Mouse (Mus musculus) layer of hippocampus, adult 11-12 months (tissue): ENCODE data around the gene Mfsd7a.

Experiments used
- DNase-seq: peaks from one replicate; pipeline ENCODE4 v3.0.0; 2022; ENCODE audit warnings: low spot score

The Mfsd7a gene

GRCm38 (mm10) chr5:108433804-108434587 is 14.7 kb downstream of the Mfsd7a start, which contains the start of gene Atp5k:
Gene Atp5k, minus strand, starts transcription at chr5:108434448.
- DNase-seq: peak; percentile 93

- DNase-seq: no peak
Measured at GRCm38 (mm10) chr5:108431196-108431595, 17.5 kb downstream of the Mfsd7a start.

DNA sequence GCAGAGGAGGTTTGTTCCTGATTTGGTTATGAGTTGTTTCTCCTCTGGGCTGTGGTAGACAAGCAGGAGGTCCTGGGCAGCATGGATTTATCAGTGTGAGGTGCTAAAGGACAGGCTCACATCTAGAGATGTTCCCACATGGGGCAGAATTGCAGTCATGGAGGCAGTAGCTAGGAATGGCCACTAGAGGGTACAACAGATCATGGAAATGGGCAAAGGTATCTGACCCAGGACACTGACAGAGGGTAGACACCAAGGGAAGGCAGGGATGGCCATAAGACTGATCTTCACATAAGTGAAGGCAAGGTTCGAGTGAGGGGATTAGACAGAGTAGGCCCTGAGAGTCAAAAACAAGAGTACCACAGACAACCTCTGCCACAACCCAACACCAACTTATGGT is 21.5 kb downstream of the Mfsd7a start:
- DNase-seq: peak; percentile 68

DNA sequence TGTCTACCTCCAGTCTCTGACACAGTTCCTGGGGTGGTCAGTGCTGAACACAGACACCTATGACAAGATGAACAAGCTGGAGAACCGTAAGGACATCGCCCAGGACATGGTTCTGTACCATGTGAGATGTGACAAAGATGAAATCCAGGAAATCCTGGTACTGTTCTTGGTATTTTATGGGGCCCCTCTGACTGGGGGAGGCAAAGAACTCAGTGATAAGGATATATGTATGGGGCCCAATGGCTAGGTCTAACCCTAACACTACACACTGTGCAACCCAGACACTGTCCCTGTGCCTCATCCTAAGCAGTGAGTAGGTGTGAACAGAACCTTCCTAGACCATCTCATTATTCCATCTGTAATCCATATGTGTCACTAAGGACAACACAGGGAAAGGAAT is 25.3 kb downstream of the Mfsd7a start:
- DNase-seq: no peak

GRCm38 (mm10) chr5:108422741-108423140 is 25.9 kb downstream of the Mfsd7a start:
- DNase-seq: no peak

GRCm38 (mm10) chr5:108414711-108415110 is 34.0 kb downstream of the Mfsd7a start:
- DNase-seq: no peak

- DNase-seq: no peak
Measured at GRCm38 (mm10) chr5:108406977-108407376, 41.7 kb downstream of the Mfsd7a start.

DNA sequence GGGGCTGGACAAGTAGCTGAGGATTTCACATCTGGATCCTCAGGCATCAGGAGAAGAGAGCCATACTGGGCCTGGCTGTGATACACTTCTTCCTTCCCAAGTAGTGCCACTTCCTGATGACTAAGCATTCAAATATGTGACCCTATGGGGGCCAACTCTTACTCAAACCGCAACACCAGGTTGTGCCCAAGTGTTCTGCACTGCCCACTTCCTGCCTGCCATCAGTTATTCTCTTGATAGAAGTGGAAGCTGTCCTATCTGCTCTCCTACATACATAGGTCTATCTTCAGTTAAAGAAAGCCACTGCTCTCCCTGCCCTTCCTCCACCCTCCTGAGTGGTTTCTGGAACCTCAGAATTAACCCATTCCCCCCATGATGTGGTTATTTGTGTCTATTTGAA is 43.2 kb downstream of the Mfsd7a start:
- DNase-seq: no peak

GRCm38 (mm10) chr5:108403453-108403852 is 45.2 kb downstream of the Mfsd7a start:
- no peak for DNase-seq
